8 mouse cellular contexts compared by ENCODE assay signal in genomic region chr14:50784391-50785250, GRCm38 (mm10). TPM values are rescaled to one million over a fixed set of nuclear protein-coding genes. Genes with fewer than 3 reads are reported as not detected.
DNase-seq lines count a peak whose midpoint lies in the region; ATAC-seq and TF ChIP-seq lines count a peak whose summit lies in the region.

No protein-coding gene starts in this region.

- peak overlapping the region; percentile 66 for H3K4me2 ChIP-seq in hindbrain, embryonic 13.5 days

- DNase-seq in layer of hippocampus, adult 2 months (ENCODE audit: low spot score in 2 of 2): no peak
- no peak for DNase-seq in layer of hippocampus, postnatal 14 days (ENCODE audit: low spot score in 2 of 2)
- DNase-seq in urinary bladder, adult 2 months (ENCODE audit: low spot score): no peak
- no peak for DNase-seq in c-Kit-positive CD71-positive TER-119-positive erythroid progenitor cells, embryonic 14.5 days (ENCODE audit: low spot score)
- DNase-seq in ovary, adult 18-20 months (ENCODE audit: low spot score): no peak

- no peaks in the 10 kb centered on the region for H3K27me3 ChIP-seq in hindbrain, embryonic 13.5 days

- H3K4me3 ChIP-seq in layer of hippocampus, adult 2 months: peak overlapping the region; percentile 86
- peak overlapping the region; percentile 77 for H3K4me3 ChIP-seq in hindbrain, embryonic 13.5 days
- H3K4me3 ChIP-seq in macrophage (ENCODE audit: inconsistent target): peak overlapping the region; percentile 77

- 30% methylated on average over 16 of the region's 16 CpGs for WGBS in hindbrain, embryonic 13.5 days
- 13% methylated on average over 16 of the region's 16 CpGs for WGBS in macrophage (ENCODE audit: missing documents)

- 0 out of 2 replicates have a peak, but pooled peaks cover 2% of the 10 kb centered on the region for H3K9me3 ChIP-seq in hindbrain, embryonic 13.5 days

- H3K36me3 ChIP-seq in hindbrain, embryonic 13.5 days: peaks cover 26% of the 10 kb centered on the region
- peaks cover 14% of the 10 kb centered on the region; the same call in 1 of the 2 replicates for H3K36me3 ChIP-seq in macrophage (ENCODE audit: inconsistent target)

- H3K27ac ChIP-seq in layer of hippocampus, adult 2 months: peak overlapping the region; percentile 95
- peak overlapping the region; percentile 88 for H3K27ac ChIP-seq in hindbrain, embryonic 13.5 days
- H3K27ac ChIP-seq in macrophage: peak overlapping the region; percentile 36

- peak overlapping the region; percentile 79 for H3K9ac ChIP-seq in hindbrain, embryonic 13.5 days

- H3K79me2 ChIP-seq in macrophage (ENCODE audit: inconsistent target): peaks cover 56% of the 10 kb centered on the region

- TF ChIP-seq CTCF in layer of hippocampus, adult 2 months (conservative IDR thresholded peaks at IDR 0.05): no peak

- peaks cover 14% of the 10 kb centered on the region for H3K4me1 ChIP-seq in hindbrain, embryonic 13.5 days (replicated peaks)

- ATAC-seq in common myeloid progenitor, adult 5-6 weeks (replicated peaks; ENCODE audit: low read depth, poor library complexity, severe bottlenecking): peak; percentile 19
- ATAC-seq in hindbrain, embryonic 13.5 days (ENCODE audit: low FRiP score): no peak; the same call in 1 of the 2 replicates

RNA-seq across cellular contexts. Expression of gene Ttc5, which starts 0.7 kb away (rescaled TPM):
- 10 to 100 TPM; 67.0 to 69.7 TPM for total RNA-seq in layer of hippocampus, adult 2 months (2021)
- total RNA-seq in layer of hippocampus, postnatal 14 days (2021): 10 to 100 TPM; 66.0 to 67.9 TPM
- 34.8 and 38.3 TPM in 2 replicates for total RNA-seq in common myeloid progenitor, adult 5-6 weeks (2017)
- 121 and 133 TPM in 2 replicates for polyA plus RNA-seq in hindbrain, embryonic 13.5 days (2015; fragmentation: Nextera tagmentation; extraction: Ambion mirVana)
- 100 to 1,000 TPM in 5 of 26 experiments, 10 to 100 TPM in 20, 1 to 10 TPM in 1; 6.0 to 122 (median 62.3) TPM for total RNA-seq in macrophage (2018; cell fraction: chromatin; rRNA removed)
- total RNA-seq in macrophage (2018; cell fraction: cytosol; rRNA removed): 10 to 100 TPM; 13.7 to 30.0 (median 23.7) TPM
- total RNA-seq in macrophage (2018; cell fraction: nucleus; rRNA removed): 100 to 1,000 TPM in 1 of 26 experiments, 10 to 100 TPM in 25; 11.5 to 112 (median 46.7) TPM
- polyA plus RNA-seq in macrophage (2018): 16.4 to 32.4 TPM (median 31.5 TPM) in 3 replicates
- 46.3 and 58.6 TPM in 2 replicates for polyA plus RNA-seq in urinary bladder, adult 2 months (2012; rRNA removed)

RNA-seq across cellular contexts. Expression of gene Ccnb1ip1, which starts 22.9 kb away (rescaled TPM):
- total RNA-seq in layer of hippocampus, adult 2 months (2021): not detected
- 1 to 10 TPM in 1 of 2 experiments, under 1 TPM in 1; 0.28 to 1.9 TPM for total RNA-seq in layer of hippocampus, postnatal 14 days (2021)
- not detected in 2 replicates for total RNA-seq in common myeloid progenitor, adult 5-6 weeks (2017)
- not detected in 2 replicates for polyA plus RNA-seq in hindbrain, embryonic 13.5 days (2015; fragmentation: Nextera tagmentation; extraction: Ambion mirVana)
- not detected for total RNA-seq in macrophage (2018; cell fraction: chromatin; rRNA removed)
- total RNA-seq in macrophage (2018; cell fraction: cytosol; rRNA removed): not detected
- total RNA-seq in macrophage (2018; cell fraction: nucleus; rRNA removed): not detected
- not detected in 3 replicates for polyA plus RNA-seq in macrophage (2018)
- polyA plus RNA-seq in urinary bladder, adult 2 months (2012; rRNA removed): not detected in 2 replicates

RNA-seq across cellular contexts. Expression of gene Parp2, which starts 23.0 kb away (rescaled TPM):
- total RNA-seq in layer of hippocampus, adult 2 months (2021): 10 to 100 TPM; 27.5 to 31.9 TPM
- 10 to 100 TPM; 21.6 to 30.1 TPM for total RNA-seq in layer of hippocampus, postnatal 14 days (2021)
- total RNA-seq in common myeloid progenitor, adult 5-6 weeks (2017): 79.1 and 92.3 TPM in 2 replicates
- polyA plus RNA-seq in hindbrain, embryonic 13.5 days (2015; fragmentation: Nextera tagmentation; extraction: Ambion mirVana): 42.0 and 44.0 TPM in 2 replicates
- total RNA-seq in macrophage (2018; cell fraction: chromatin; rRNA removed): 100 to 1,000 TPM in 13 of 26 experiments, 10 to 100 TPM in 13; 24.1 to 199 (median 102) TPM
- 10 to 100 TPM; 18.8 to 41.9 (median 32.9) TPM for total RNA-seq in macrophage (2018; cell fraction: cytosol; rRNA removed)
- total RNA-seq in macrophage (2018; cell fraction: nucleus; rRNA removed): 100 to 1,000 TPM in 3 of 26 experiments, 10 to 100 TPM in 23; 23.9 to 146 (median 52.6) TPM
- polyA plus RNA-seq in macrophage (2018): 34.4 to 55.8 TPM (median 53.8 TPM) in 3 replicates
- polyA plus RNA-seq in urinary bladder, adult 2 months (2012; rRNA removed): 55.8 and 64.0 TPM in 2 replicates

RNA-seq across cellular contexts. Expression of gene Olfr749, which starts 39.7 kb away (rescaled TPM):
- not detected for total RNA-seq in layer of hippocampus, adult 2 months (2021)
- total RNA-seq in layer of hippocampus, postnatal 14 days (2021): not detected
- total RNA-seq in common myeloid progenitor, adult 5-6 weeks (2017): not detected in 2 replicates
- polyA plus RNA-seq in hindbrain, embryonic 13.5 days (2015; fragmentation: Nextera tagmentation; extraction: Ambion mirVana): not detected in 2 replicates
- total RNA-seq in macrophage (2018; cell fraction: chromatin; rRNA removed): not detected
- total RNA-seq in macrophage (2018; cell fraction: cytosol; rRNA removed): not detected
- total RNA-seq in macrophage (2018; cell fraction: nucleus; rRNA removed): not detected
- not detected in 3 replicates for polyA plus RNA-seq in macrophage (2018)
- not detected in 2 replicates for polyA plus RNA-seq in urinary bladder, adult 2 months (2012; rRNA removed)

Comparison
In these comparisons a context has a peak if more than half of its experiments do, and no peak if none do; other contexts are left out.
1. H3K27ac ChIP-seq: peak in every context shown above with its lines; median percentile 95 in layer of hippocampus, adult 2 months; 88 in hindbrain, embryonic 13.5 days; 36 in macrophage.